Mouse (Mus musculus) hindbrain, embryonic 12.5 days (tissue): Measurements from ENCODE around the gene A930002H24Rik. TPM values are rescaled to one million over a fixed set of nuclear protein-coding genes. Genes with fewer than 3 reads are reported as not detected.
"Not testable (repeated sequence)": the region's sequence is repeated elsewhere in the genome, so short reads cannot be mapped to it uniquely, and the experiment has no call there.

Source experiments
- ATAC-seq: fragments of 200-750 bp; cut with Nextera tagmentation; 2 replicates; pipeline ENCODE4 v1.8.0; 2017; ENCODE audit warnings: moderate TSS enrichment; ENCODE audit not compliant: low FRiP score
- H3K27ac ChIP-seq: fragments of 300-500 bp; sonication (generic); 2 replicates; pipeline ENCODE4 v1.5.1; 2016; ENCODE audit warnings: mild to moderate bottlenecking
- H3K27me3 ChIP-seq: fragments of 300-500 bp; sonication (generic); 2 replicates; pipeline ENCODE4 v1.6.1; 2016; ENCODE audit warnings: mild to moderate bottlenecking
- H3K36me3 ChIP-seq: fragments of 300-500 bp; sonication (generic); 2 replicates; pipeline ENCODE4 v1.6.1; 2016; ENCODE audit warnings: mild to moderate bottlenecking
- H3K4me1 ChIP-seq: fragments of 300-500 bp; sonication (generic); 2 replicates; pipeline ENCODE4 v1.6.1; 2016
- H3K4me2 ChIP-seq: fragments of 300-500 bp; sonication (generic); replicated peaks from 2 replicates; pipeline ENCODE4 v1.6.1; 2016; ENCODE audit warnings: mild to moderate bottlenecking
- H3K4me3 ChIP-seq: fragments of 300-500 bp; sonication (generic); 2 replicates; pipeline ENCODE4 v1.5.1; 2016; ENCODE audit warnings: mild to moderate bottlenecking
- H3K9ac ChIP-seq: fragments of 300-500 bp; sonication (generic); 2 replicates; pipeline ENCODE4 v1.6.1; 2016; ENCODE audit warnings: mild to moderate bottlenecking, moderate library complexity
- H3K9me3 ChIP-seq: fragments of 300-500 bp; sonication (generic); replicated peaks from 2 replicates; pipeline ENCODE4 v1.6.1; 2016; ENCODE audit warnings: mild to moderate bottlenecking
- WGBS: fragments of 180-500 bp; shearing (Covaris S2); methylation state at CpG from one replicate; pipeline ENCODE4 v1.1.7; 2016; 5-methylcytosine and 5-hydroxymethylcytosine counted together
- polyA plus RNA-seq: library from polyadenylated mRNA; unstranded; fragments of >200 nt; fragmentation: Nextera tagmentation; extraction: Ambion mirVana; gene quantifications from 2 replicates; pipeline ENCODE4 v1.2.1, GENCODE M21; 2016

Gene A930002H24Rik
- polyA plus RNA-seq, 1 experiment from 2014 or later, result 2.8 TPM

DNA sequence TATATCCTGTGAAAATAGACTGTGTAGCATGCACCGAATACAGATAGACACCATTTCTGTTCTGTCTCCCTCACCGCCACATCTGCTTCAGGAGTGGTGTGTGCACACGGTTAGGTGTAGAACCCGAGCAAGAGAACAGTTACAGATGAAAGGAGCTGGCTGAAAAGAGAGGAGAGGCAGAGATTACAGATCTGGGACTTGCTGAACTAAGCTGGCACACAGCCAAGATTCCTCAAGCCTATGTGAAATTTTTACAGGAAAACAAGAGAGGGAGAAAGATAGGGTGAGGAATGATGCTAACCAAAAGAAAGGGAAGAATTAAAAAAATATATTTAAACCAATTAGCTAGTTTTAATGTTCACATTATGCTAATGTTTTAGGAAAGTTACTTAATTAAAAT lies 2.6 kb downstream of the A930002H24Rik start:
- H3K27ac ChIP-seq, result no peak overlapping the region
- peaks cover 5% of the 10 kb centered on the region; the same call in 1 of the 2 replicates for H3K27me3 ChIP-seq
- WGBS, result 72% methylated on average over 4 of the region's 4 CpGs
- no peaks in the 10 kb centered on the region for H3K9me3 ChIP-seq
- H3K4me1 ChIP-seq, result peaks cover 5% of the 10 kb centered on the region; the same call in 1 of the 2 replicates
- ATAC-seq, result no peak
- H3K4me3 ChIP-seq, result no peak overlapping the region
- no peak overlapping the region for H3K9ac ChIP-seq
- no peak overlapping the region for H3K4me2 ChIP-seq
- no peaks in the 10 kb centered on the region for H3K36me3 ChIP-seq

DNA sequence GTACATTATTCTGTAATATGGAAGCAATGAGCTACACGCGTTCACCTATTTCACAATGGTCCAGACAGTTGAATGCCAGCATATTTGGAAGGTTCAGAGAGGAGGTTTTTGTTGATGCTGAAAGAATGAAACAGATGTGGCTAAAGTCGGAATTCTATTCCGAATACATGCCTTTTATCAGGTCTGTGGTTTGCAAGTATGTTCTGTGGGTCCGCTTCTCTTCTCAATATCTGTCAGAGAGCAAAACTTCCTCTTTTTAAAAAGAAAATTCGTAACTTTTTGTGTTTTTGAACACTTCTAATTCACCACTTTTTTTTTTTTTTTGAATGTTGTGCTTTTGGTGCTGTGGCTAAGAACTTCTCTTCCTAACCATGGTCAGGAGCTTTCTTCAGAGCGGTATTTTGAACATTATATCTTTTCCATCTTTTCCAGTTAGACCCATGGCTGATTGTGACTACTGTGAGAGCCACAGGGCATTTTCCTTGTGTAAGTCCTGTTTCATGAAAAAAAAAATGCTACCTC lies 6.5 kb downstream of the A930002H24Rik start:
- no peak overlapping the region for H3K4me2 ChIP-seq
- H3K27ac ChIP-seq, result no peak overlapping the region
- no peaks in the 10 kb centered on the region for H3K4me1 ChIP-seq
- ATAC-seq, result no peak
- no peaks in the 10 kb centered on the region for H3K9me3 ChIP-seq
- 84% methylated on average over 7 of the region's 7 CpGs for WGBS
- no peak overlapping the region for H3K9ac ChIP-seq
- no peaks in the 10 kb centered on the region for H3K36me3 ChIP-seq
- H3K27me3 ChIP-seq, result 0 out of 2 replicates have a peak, but pooled peaks cover 2% of the 10 kb centered on the region
- H3K4me3 ChIP-seq, result no peak overlapping the region

DNA sequence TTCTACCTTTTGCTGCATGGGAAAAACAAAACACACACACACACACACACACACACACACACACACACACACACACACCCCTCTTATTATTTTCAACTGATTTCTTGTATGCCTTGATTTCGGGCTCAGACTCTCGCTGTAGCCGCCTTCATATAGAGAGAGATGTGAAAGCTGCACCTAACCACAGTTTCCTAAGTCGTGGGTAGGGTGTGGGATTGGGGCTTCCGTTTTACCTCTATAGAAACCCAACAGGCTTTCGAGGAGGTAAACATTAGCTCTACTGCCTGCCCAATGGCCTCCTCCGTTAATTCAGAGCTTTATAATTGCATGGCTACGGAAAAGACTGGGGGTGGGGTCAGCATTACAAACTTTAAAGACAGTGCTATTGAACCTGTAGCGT lies 13.6 kb downstream of the A930002H24Rik start:
- Histone ChIP-seq H3K9me3 (no peaks in the 10 kb centered on the region), H3K4me3 (no peak overlapping the region; the same call in 1 of the 2 replicates), H3K4me2 (peak overlapping the region; percentile 55; the same call in 1 of the 2 replicates), H3K9ac (no peak overlapping the region), H3K36me3 (no peaks in the 10 kb centered on the region), H3K27ac (peak overlapping the region; percentile 76; the same call in 1 of the 2 replicates), H3K4me1 (peaks cover 5% of the 10 kb centered on the region; the same call in 1 of the 2 replicates), H3K27me3 (no peaks in the 10 kb centered on the region)
- peak; percentile 41 for ATAC-seq
- 90% methylated on average over 9 of the region's 9 CpGs for WGBS

DNA sequence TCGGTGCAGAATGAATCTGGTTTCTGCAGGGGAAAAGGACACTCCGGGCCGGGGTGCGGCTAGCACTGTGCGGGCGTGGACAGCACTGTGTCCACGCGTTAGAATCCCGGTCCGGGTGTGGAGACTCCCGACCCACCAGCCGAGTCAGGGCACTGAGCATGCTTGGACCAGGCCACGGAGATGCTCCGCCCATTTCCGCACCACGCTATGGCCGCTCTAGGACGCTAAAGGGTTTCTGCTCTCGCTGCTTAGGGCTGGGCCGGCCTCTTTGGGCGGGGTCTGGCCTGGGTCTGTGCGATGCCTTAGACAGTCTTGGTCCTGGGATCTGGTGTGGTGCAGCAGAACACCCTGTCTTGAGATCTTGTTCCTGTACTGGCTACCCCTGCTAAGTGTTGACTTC lies 14.0 kb downstream of the A930002H24Rik start:
- ATAC-seq, result peak; percentile 100
- peak overlapping the region; percentile 81 for H3K9ac ChIP-seq
- no peaks in the 10 kb centered on the region for H3K9me3 ChIP-seq
- peak overlapping the region; percentile 55 for H3K4me2 ChIP-seq
- WGBS, result under 1% methylated on average over 22 of the region's 22 CpGs
- peaks cover 5% of the 10 kb centered on the region; the same call in 1 of the 2 replicates for H3K4me1 ChIP-seq
- H3K27me3 ChIP-seq, result no peaks in the 10 kb centered on the region
- H3K27ac ChIP-seq, result peak overlapping the region; percentile 76
- no peaks in the 10 kb centered on the region for H3K36me3 ChIP-seq
- H3K4me3 ChIP-seq, result peak overlapping the region; percentile 68

DNA sequence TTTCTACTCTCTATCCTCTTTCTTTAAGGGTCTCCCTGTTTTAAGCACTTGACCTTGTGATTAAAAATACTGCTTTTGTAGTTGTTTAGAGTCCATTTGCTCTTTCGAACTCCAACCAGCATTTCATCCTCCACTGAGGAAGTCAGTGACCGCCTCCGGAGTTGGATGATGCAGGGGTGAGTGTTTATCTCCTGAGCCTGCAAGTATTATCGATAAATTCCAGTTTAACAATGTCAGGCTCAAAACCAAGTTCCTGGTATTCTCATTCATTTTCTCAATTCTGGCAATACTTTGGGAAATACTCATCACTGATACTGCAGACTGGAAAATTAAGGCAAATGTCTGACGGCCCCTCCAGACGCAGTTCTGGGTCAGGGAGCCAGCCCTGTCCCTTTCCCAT lies 14.4 kb downstream of the A930002H24Rik start:
- Histone ChIP-seq H3K9me3 (no peaks in the 10 kb centered on the region), H3K4me2 (peak overlapping the region; percentile 55), H3K9ac (peak overlapping the region; percentile 81), H3K4me1 (peaks cover 5% of the 10 kb centered on the region; the same call in 1 of the 2 replicates), H3K27ac (peak overlapping the region; percentile 76), H3K36me3 (no peaks in the 10 kb centered on the region), H3K4me3 (peak overlapping the region; percentile 68), H3K27me3 (no peaks in the 10 kb centered on the region)
- peak; percentile 53 for ATAC-seq
- 3% methylated on average over 6 of the region's 6 CpGs for WGBS

DNA sequence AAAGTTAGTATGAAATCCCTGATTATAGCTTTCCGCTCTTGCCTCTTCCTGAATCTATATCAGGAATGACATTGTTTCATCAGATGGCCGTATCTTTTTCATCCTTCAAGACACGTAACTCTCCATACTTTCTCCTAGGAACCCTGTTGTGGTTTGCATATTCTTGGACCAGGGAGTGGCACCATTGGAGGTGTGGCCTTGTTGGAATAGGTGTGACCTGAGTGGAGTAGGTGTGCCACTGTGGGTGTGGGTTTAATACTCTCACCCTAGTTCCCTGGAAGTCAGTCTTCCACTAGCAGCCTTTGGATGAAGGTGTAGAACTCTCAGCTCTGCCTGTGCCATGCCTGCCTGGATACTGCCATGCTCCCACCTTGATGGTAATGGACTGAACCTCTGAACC lies 17.8 kb downstream of the A930002H24Rik start:
- not testable (repeated sequence) for H3K27ac ChIP-seq, H3K9me3 ChIP-seq, H3K4me2 ChIP-seq, H3K4me1 ChIP-seq, ATAC-seq, H3K36me3 ChIP-seq, H3K27me3 ChIP-seq, H3K9ac ChIP-seq, H3K4me3 ChIP-seq
- WGBS, result 93% methylated on average over 3 of the region's 3 CpGs

DNA sequence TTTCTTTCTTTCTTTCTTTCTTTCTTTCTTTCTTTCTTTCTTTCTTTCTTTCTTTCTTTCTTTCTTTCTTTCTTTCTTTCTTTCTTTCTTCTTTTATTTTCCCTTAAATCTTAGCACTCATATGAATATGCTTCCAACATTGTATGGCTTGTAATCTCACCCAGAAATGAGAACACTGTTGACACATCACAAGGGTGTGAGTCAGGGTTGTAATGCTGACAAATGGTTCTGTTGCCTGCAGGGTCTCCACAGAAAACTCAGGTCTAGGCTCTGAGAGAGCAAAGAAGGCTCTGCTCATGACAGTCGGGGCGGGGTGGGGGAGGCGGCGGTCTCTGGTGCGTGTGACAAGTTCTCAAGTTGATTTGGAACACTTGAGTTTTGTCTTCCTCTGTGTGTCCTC lies 18.7 kb downstream of the A930002H24Rik start:
- peaks cover 5% of the 10 kb centered on the region; the same call in 1 of the 2 replicates for H3K4me1 ChIP-seq
- whole genome bisulfite sequencing, result 85% methylated on average over 5 of the region's 5 CpGs
- no peak overlapping the region for H3K27ac ChIP-seq

DNA sequence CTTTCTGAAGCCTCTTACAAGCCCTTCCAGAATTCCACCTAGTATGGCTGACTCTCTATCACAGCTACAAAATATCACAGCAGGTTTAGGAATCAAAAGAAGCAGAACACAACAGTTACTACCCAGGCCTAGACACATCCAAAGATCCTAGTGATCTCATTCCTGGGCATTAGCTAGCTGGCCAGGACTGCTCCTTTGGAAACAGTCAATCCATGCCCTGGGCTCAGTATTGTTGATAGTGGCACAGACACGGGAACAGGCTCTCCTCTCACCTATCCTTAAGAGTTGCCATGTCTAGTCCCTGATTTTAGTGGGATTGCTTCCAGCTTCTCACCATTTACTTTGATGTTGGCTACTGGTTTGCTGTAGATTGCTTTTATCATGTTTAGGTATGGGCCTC lies 21.4 kb downstream of the A930002H24Rik start:
- H3K4me2 ChIP-seq, result no peak overlapping the region
- no peak overlapping the region for H3K4me3 ChIP-seq
- no peaks in the 10 kb centered on the region for H3K4me1 ChIP-seq
- WGBS, result 88% methylated on average over 1 of the region's 1 CpGs
- no peaks in the 10 kb centered on the region for H3K27me3 ChIP-seq
- H3K27ac ChIP-seq, result no peak overlapping the region
- H3K9ac ChIP-seq, result no peak overlapping the region
- 0 out of 2 replicates have a peak, but pooled peaks cover 3% of the 10 kb centered on the region for H3K9me3 ChIP-seq
- H3K36me3 ChIP-seq, result no peaks in the 10 kb centered on the region
- no peak for ATAC-seq

More for the DNA sequence above, 18.7 kb downstream of the A930002H24Rik start:
- no peak overlapping the region for H3K9ac ChIP-seq
- no peak overlapping the region for H3K4me2 ChIP-seq
- no peaks in the 10 kb centered on the region for H3K36me3 ChIP-seq
- H3K27me3 ChIP-seq, result no peaks in the 10 kb centered on the region
- no peaks in the 10 kb centered on the region for H3K9me3 ChIP-seq
- H3K4me3 ChIP-seq, result no peak overlapping the region
- ATAC-seq, result no peak

DNA sequence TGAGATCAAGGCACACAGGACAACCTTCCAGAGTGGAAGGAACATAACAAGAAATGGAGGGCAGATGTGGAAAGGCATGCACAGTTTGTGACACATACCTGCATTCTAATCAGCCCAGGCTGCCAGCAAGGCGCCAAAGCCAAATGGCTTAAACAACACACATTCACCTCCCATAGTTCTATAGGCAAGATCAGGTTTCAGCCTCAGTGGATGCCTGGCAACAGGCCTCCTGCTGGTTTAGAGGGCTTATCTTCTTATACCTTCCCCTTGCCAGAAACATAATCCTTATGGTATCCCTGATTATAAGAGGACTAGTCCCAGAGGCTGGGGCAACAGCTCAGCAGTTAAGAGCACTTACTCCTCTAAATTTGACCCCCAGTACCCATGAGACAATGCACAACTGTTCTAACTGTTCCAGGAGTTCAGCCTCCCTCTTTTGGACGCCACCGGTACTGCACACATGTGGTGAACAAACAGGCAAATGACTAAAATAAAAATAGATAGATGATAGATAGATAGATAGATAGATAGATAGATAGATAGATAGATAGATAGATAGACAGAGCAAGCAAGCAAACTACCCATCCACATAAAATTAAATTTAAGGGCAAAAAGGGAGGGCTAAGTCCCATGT lies 23.8 kb downstream of the A930002H24Rik start:
- 92% methylated on average over 3 of the region's 3 CpGs for WGBS
- H3K4me2 ChIP-seq, result no peak overlapping the region
- H3K27ac ChIP-seq, result no peak overlapping the region
- no peak for ATAC-seq
- no peaks in the 10 kb centered on the region for H3K4me1 ChIP-seq
- H3K9ac ChIP-seq, result no peak overlapping the region
- no peaks in the 10 kb centered on the region for H3K36me3 ChIP-seq
- H3K27me3 ChIP-seq, result no peaks in the 10 kb centered on the region
- H3K4me3 ChIP-seq, result no peak overlapping the region
- H3K9me3 ChIP-seq, result 0 out of 2 replicates have a peak, but pooled peaks cover 3% of the 10 kb centered on the region

DNA sequence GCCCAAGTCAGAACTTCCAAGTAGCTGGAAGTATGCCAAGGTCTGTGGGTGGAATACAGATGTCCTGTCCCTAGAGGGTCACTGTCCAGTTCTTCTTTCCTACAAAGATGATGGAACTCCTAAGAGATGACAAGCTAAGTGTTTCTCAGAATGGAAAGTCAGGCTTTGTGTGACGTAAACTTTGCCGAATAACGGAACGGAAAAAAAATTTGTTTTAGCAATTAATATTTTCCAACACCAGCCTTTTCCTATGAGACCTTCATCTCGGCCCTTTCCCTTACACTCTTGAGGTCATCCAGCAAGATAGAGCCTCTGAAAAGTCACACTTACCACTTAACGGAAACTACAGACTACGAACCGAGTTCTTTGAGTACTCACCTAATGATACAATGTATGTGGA lies 25.4 kb downstream of the A930002H24Rik start:
- Histone ChIP-seq H3K4me2 (no peak overlapping the region), H3K27ac (no peak overlapping the region), H3K4me3 (no peak overlapping the region), H3K9ac (no peak overlapping the region), H3K4me1 (no peaks in the 10 kb centered on the region), H3K27me3 (no peaks in the 10 kb centered on the region), H3K9me3 (0 out of 2 replicates have a peak, but pooled peaks cover 3% of the 10 kb centered on the region), H3K36me3 (no peaks in the 10 kb centered on the region)
- no peak for ATAC-seq
- WGBS, result 95% methylated on average over 8 of the region's 8 CpGs

DNA sequence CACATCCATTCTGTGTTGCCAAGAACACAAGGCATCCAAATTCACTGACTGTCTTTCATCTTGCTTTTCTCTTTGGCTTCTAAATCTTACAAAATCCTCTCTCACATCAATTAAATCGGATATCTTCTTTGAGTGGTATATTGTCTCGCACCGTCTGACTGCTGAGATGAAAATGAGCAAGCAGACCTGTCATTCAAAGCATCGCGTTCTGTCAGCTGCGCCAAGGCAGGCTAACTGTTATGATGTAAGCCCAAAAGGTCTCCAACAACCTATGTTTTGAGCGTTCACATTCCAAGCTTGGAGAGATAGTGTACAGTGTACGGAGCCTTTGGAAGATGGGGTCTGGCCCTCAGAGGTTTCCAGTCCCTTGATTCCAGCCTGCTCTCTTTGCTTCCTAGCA lies 26.9 kb downstream of the A930002H24Rik start:
- H3K27me3 ChIP-seq, result no peaks in the 10 kb centered on the region
- no peak overlapping the region for H3K4me2 ChIP-seq
- no peaks in the 10 kb centered on the region for H3K4me1 ChIP-seq
- WGBS, result 87% methylated on average over 8 of the region's 8 CpGs
- no peak overlapping the region for H3K9ac ChIP-seq
- H3K27ac ChIP-seq, result no peak overlapping the region
- H3K4me3 ChIP-seq, result no peak overlapping the region
- ATAC-seq, result no peak
- no peaks in the 10 kb centered on the region for H3K36me3 ChIP-seq
- H3K9me3 ChIP-seq, result 0 out of 2 replicates have a peak, but pooled peaks cover 3% of the 10 kb centered on the region

DNA sequence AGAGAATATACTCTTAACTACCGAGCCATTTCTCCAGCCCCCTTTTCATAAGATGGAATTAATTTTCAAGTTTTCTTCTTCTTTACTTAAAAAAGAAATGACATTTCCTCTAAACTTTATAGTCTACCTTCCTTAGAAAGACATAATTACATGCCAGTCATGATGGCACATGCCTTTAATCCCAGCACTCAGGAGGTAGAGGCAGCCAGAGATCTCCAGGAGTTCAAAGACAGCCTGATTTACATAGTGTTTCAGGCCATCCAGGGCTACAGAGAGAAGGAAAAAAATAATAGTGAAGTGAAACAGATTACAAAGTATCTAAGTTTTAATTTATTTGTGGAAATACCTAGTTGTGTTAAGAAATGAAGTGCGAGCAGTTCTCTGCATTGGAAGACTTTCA lies 27.4 kb downstream of the A930002H24Rik start:
- no peaks in the 10 kb centered on the region for H3K27me3 ChIP-seq
- 0 out of 2 replicates have a peak, but pooled peaks cover 3% of the 10 kb centered on the region for H3K9me3 ChIP-seq
- H3K9ac ChIP-seq, result no peak overlapping the region
- no peak overlapping the region for H3K4me2 ChIP-seq
- H3K4me1 ChIP-seq, result no peaks in the 10 kb centered on the region
- H3K27ac ChIP-seq, result no peak overlapping the region
- no peak overlapping the region for H3K4me3 ChIP-seq
- whole genome bisulfite sequencing, result 90% methylated on average over 2 of the region's 2 CpGs
- ATAC-seq, result no peak
- H3K36me3 ChIP-seq, result no peaks in the 10 kb centered on the region

DNA sequence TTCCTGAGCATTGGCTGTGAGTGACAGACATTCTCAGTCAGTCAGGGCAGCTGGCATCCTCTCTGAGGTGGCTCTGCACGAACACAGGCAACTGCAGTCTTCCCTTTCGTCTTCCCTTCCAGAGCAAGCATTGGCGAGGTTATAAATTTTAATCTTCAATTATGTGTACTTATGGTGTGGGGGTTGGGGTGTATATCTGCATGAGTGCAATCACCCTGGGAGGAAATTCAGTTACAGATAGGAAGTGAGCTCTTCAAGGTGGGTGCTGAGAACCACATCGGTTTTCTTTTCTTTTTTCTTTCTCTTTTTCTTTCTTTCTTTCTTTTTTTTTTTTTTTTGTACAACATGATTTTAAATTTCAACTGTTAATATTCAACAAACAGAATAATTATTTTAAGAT lies 32.0 kb downstream of the A930002H24Rik start:
- Histone ChIP-seq H3K9ac (no peak overlapping the region), H3K27me3 (no peaks in the 10 kb centered on the region), H3K4me2 (no peak overlapping the region), H3K36me3 (no peaks in the 10 kb centered on the region), H3K4me1 (no peaks in the 10 kb centered on the region), H3K9me3 (no peaks in the 10 kb centered on the region), H3K27ac (no peak overlapping the region), H3K4me3 (no peak overlapping the region)
- WGBS, result 76% methylated on average over 4 of the region's 4 CpGs
- ATAC-seq, result no peak
